Mouse (Mus musculus) CH12.LX (cell line): ENCODE results near the gene Psmd11. TPM values are rescaled to one million over a fixed set of nuclear protein-coding genes. Genes with fewer than 3 reads are reported as not detected.

Experiments used
- DNase-seq: peaks from one replicate; pipeline ENCODE4 v3.0.0-alpha.2; 2013; ENCODE audit errors: extremely low read depth
- H3K27ac ChIP-seq: 2 replicates; pipeline ENCODE4 v1.5.1; 2012; ENCODE audit warnings: low read depth, mild to moderate bottlenecking, control low read depth, moderate library complexity; ENCODE audit not compliant: insufficient read depth
- H3K27me3 ChIP-seq: replicated peaks from 2 replicates; pipeline ENCODE3; 2012; ENCODE audit warnings: inconsistent platforms
- H3K36me3 ChIP-seq, 2 experiments: replicated peaks in 1 of 2; 2 replicates each; pipeline versions ENCODE3 to v1.6.1; 2012; ENCODE audit warnings: inconsistent platforms in 1 of 2, low read length in 1 of 2, mild to moderate bottlenecking in 1 of 2, mixed read lengths in 1 of 2, moderate library complexity in 1 of 2; ENCODE audit not compliant: control insufficient read depth in 1 of 2, insufficient read depth in 1 of 2
- H3K4me1 ChIP-seq, 2 experiments: 2 replicates each; pipeline ENCODE4 v1.6.1; 2012; ENCODE audit warnings: inconsistent platforms in 1 of 2, moderate library complexity in 1 of 2; ENCODE audit not compliant: insufficient read depth in 2 of 2, control insufficient read depth in 1 of 2
- H3K4me2 ChIP-seq: 2 replicates; pipeline ENCODE4 v1.6.1; 2012; ENCODE audit warnings: low read depth, mild to moderate bottlenecking, control low read depth; ENCODE audit not compliant: poor library complexity, insufficient read depth, severe bottlenecking
- H3K4me3 ChIP-seq, 3 experiments: fragments of 150-350 bp in 1 of 3; sonication (generic) in 1 of 3; replicated peaks in 1 of 3; 2 replicates each; pipeline versions ENCODE3 to v1.5.1; 2011 to 2012; ENCODE audit warnings: low read depth in 2 of 3, low read length in 2 of 3, mild to moderate bottlenecking in 2 of 3, moderate library complexity in 2 of 3, control low read depth in 1 of 3, improper control_type of control experiment in 1 of 3, inconsistent platforms in 1 of 3, mixed read lengths in 1 of 3; ENCODE audit not compliant: poor library complexity in 1 of 3
- H3K79me2 ChIP-seq: replicated peaks from 2 replicates; pipeline ENCODE4 v1.6.1; 2012; ENCODE audit warnings: mild to moderate bottlenecking, moderate library complexity; ENCODE audit not compliant: control insufficient read depth, poor library complexity, insufficient read depth, severe bottlenecking; ENCODE audit errors: extremely low read depth
- H3K9ac ChIP-seq: 2 replicates; pipeline ENCODE4 v1.6.1; 2012; ENCODE audit warnings: low read depth, mild to moderate bottlenecking, control low read depth, moderate library complexity; ENCODE audit not compliant: insufficient read depth
- H3K9me3 ChIP-seq: replicated peaks from 2 replicates; pipeline ENCODE3; 2012; ENCODE audit warnings: low read length, inconsistent platforms, mixed read lengths
- BHLHE40 ChIP-seq: IDR thresholded peaks from 2 replicates; pipeline ENCODE4 v1.6.1; 2011; ENCODE audit warnings: mild to moderate bottlenecking, low read depth, low read length, improper control_type of control experiment
- CHD1 ChIP-seq: IDR thresholded peaks from 2 replicates; pipeline ENCODE4 v1.6.1; 2012; ENCODE audit warnings: low read depth, low read length, improper control_type of control experiment, inconsistent platforms
- CHD2 ChIP-seq: IDR thresholded peaks from 2 replicates; pipeline ENCODE4 v1.6.1; 2011; ENCODE audit warnings: low read length, improper control_type of control experiment
- CTCF ChIP-seq, 2 experiments: IDR thresholded peaks in 1 of 2; conservative IDR thresholded peaks in 1 of 2; 2 replicates each; pipeline ENCODE4 v1.5.1; 2011 to 2012; ENCODE audit warnings: low read depth in 2 of 2, low read length in 2 of 2, improper control_type of control experiment in 1 of 2, inconsistent platforms in 1 of 2, mild to moderate bottlenecking in 1 of 2, moderate library complexity in 1 of 2
- E2F4 ChIP-seq: IDR thresholded peaks from 2 replicates; pipeline ENCODE4 v1.6.1; 2011; ENCODE audit warnings: low read depth, low read length, improper control_type of control experiment; ENCODE audit not compliant: insufficient replicate concordance
- ELF1 ChIP-seq: IDR thresholded peaks from 2 replicates; pipeline ENCODE4 v1.6.1; 2014; ENCODE audit warnings: low read depth, mild to moderate bottlenecking, inconsistent platforms, low read length, improper control_type of control experiment
- EP300 ChIP-seq: IDR thresholded peaks from 2 replicates; pipeline ENCODE4 v1.6.1; 2011; ENCODE audit warnings: low read length, improper control_type of control experiment
- ETS1 ChIP-seq: conservative IDR thresholded peaks from 2 replicates; pipeline ENCODE4 v1.6.1; 2012; ENCODE audit warnings: low read depth, mild to moderate bottlenecking, inconsistent platforms, low read length, improper control_type of control experiment, moderate library complexity
- GABPA ChIP-seq: IDR thresholded peaks from 2 replicates; pipeline ENCODE4 v1.6.1; 2012; ENCODE audit warnings: low read depth, low read length, improper control_type of control experiment, inconsistent platforms; ENCODE audit not compliant: insufficient replicate concordance
- HCFC1 ChIP-seq: IDR thresholded peaks from 2 replicates; pipeline ENCODE4 v1.6.1; 2012; ENCODE audit warnings: low read depth, mild to moderate bottlenecking, inconsistent platforms, low read length, improper control_type of control experiment
- IRF4 ChIP-seq: IDR thresholded peaks from 2 replicates; pipeline ENCODE4 v1.6.1; 2014; ENCODE audit warnings: low read depth, mild to moderate bottlenecking, inconsistent platforms, low read length, improper control_type of control experiment
- JUN ChIP-seq: IDR thresholded peaks from 2 replicates; pipeline ENCODE4 v1.6.1; 2011; ENCODE audit warnings: low read depth, mild to moderate bottlenecking, low read length, improper control_type of control experiment, moderate library complexity; ENCODE audit not compliant: insufficient read depth
- JUND ChIP-seq: conservative IDR thresholded peaks from 2 replicates; pipeline ENCODE4 v1.6.1; 2011; ENCODE audit warnings: low read depth, low read length, improper control_type of control experiment
- KAT2A ChIP-seq: IDR thresholded peaks from 2 replicates; pipeline ENCODE4 v1.6.1; 2012; ENCODE audit warnings: low read length, improper control_type of control experiment, inconsistent platforms; ENCODE audit not compliant: insufficient replicate concordance
- MAFK ChIP-seq: IDR thresholded peaks from 2 replicates; pipeline ENCODE4 v1.6.1; 2011; ENCODE audit warnings: low read length, improper control_type of control experiment; ENCODE audit not compliant: insufficient replicate concordance
- MAX ChIP-seq: IDR thresholded peaks from 2 replicates; pipeline ENCODE4 v1.6.1; 2011; ENCODE audit warnings: low read length, improper control_type of control experiment
- MAZ ChIP-seq: IDR thresholded peaks from 2 replicates; pipeline ENCODE4 v1.6.1; 2012; ENCODE audit warnings: low read depth, mild to moderate bottlenecking, inconsistent platforms, low read length, improper control_type of control experiment, moderate library complexity
- MEF2A ChIP-seq: IDR thresholded peaks from 2 replicates; pipeline ENCODE4 v1.6.1; 2014; ENCODE audit warnings: low read depth, mild to moderate bottlenecking, inconsistent platforms, low read length, improper control_type of control experiment, borderline replicate concordance
- MXI1 ChIP-seq: IDR thresholded peaks from 2 replicates; pipeline ENCODE4 v1.6.1; 2011; ENCODE audit warnings: mild to moderate bottlenecking, low read depth, low read length, improper control_type of control experiment
- MYC ChIP-seq: IDR thresholded peaks from 2 replicates; pipeline ENCODE4 v1.6.1; 2011; ENCODE audit warnings: low read depth, mild to moderate bottlenecking, improper control_type of control experiment, low read length
- NELFE ChIP-seq: IDR thresholded peaks from 2 replicates; pipeline ENCODE4 v1.6.1; 2011; ENCODE audit warnings: low read depth, low read length, improper control_type of control experiment
- NRF1 ChIP-seq: IDR thresholded peaks from 2 replicates; pipeline ENCODE4 v1.6.1; 2014; ENCODE audit warnings: low read depth, mild to moderate bottlenecking, inconsistent platforms, low read length, improper control_type of control experiment, moderate library complexity
- PAX5 ChIP-seq: IDR thresholded peaks from 2 replicates; pipeline ENCODE4 v1.6.1; 2012; ENCODE audit warnings: low read length, inconsistent platforms, mixed read lengths
- POLR2A ChIP-seq: IDR thresholded peaks from 2 replicates; pipeline ENCODE4 v1.6.1; 2011; ENCODE audit warnings: low read depth, mild to moderate bottlenecking, improper control_type of control experiment, low read length
- POLR2AphosphoS2 ChIP-seq: IDR thresholded peaks from 2 replicates; pipeline ENCODE4 v1.6.1; 2011; ENCODE audit warnings: low read depth, low read length, improper control_type of control experiment
- RAD21 ChIP-seq: IDR thresholded peaks from 2 replicates; pipeline ENCODE4 v1.6.1; 2011; ENCODE audit warnings: low read depth, mild to moderate bottlenecking, low read length, improper control_type of control experiment, moderate library complexity
- RCOR1 ChIP-seq: conservative IDR thresholded peaks from 2 replicates; pipeline ENCODE4 v1.6.1; 2012; ENCODE audit warnings: low read depth, mild to moderate bottlenecking, inconsistent platforms, low read length, improper control_type of control experiment
- SIN3A ChIP-seq: IDR thresholded peaks from 2 replicates; pipeline ENCODE4 v1.6.1; 2012; ENCODE audit warnings: low read length, improper control_type of control experiment, inconsistent platforms
- SMC3 ChIP-seq: IDR thresholded peaks from 2 replicates; pipeline ENCODE4 v1.6.1; 2011; ENCODE audit warnings: low read depth, low read length, improper control_type of control experiment
- TBP ChIP-seq: conservative IDR thresholded peaks from 2 replicates; pipeline ENCODE4 v1.6.1; 2011; ENCODE audit warnings: low read depth, low read length, improper control_type of control experiment
- TCF12 ChIP-seq: IDR thresholded peaks from 2 replicates; pipeline ENCODE4 v1.6.1; 2014; ENCODE audit warnings: low read depth, mild to moderate bottlenecking, inconsistent platforms, low read length, improper control_type of control experiment
- UBTF ChIP-seq: IDR thresholded peaks from 2 replicates; pipeline ENCODE4 v1.6.1; 2012; ENCODE audit warnings: low read depth, mild to moderate bottlenecking, inconsistent platforms, low read length, improper control_type of control experiment, moderate library complexity
- USF1 ChIP-seq: IDR thresholded peaks from 2 replicates; pipeline ENCODE4 v1.6.1; 2014; ENCODE audit warnings: low read depth, mild to moderate bottlenecking, inconsistent platforms, low read length, improper control_type of control experiment
- USF2 ChIP-seq: conservative IDR thresholded peaks from 2 replicates; pipeline ENCODE4 v1.6.1; 2011; ENCODE audit warnings: low read depth, low read length, improper control_type of control experiment
- ZC3H11A ChIP-seq: IDR thresholded peaks from 2 replicates; pipeline ENCODE4 v1.6.1; 2012; ENCODE audit warnings: low read depth, mild to moderate bottlenecking, inconsistent platforms, low read length, improper control_type of control experiment
- ZKSCAN1 ChIP-seq: IDR thresholded peaks from 2 replicates; pipeline ENCODE4 v1.6.1; 2012; ENCODE audit warnings: low read depth, inconsistent platforms, low read length, improper control_type of control experiment, borderline replicate concordance
- ZMIZ1 ChIP-seq: IDR thresholded peaks from 2 replicates; pipeline ENCODE4 v1.6.1; 2012; ENCODE audit warnings: low read depth, mild to moderate bottlenecking, inconsistent platforms, low read length, improper control_type of control experiment
- ZNF384 ChIP-seq: IDR thresholded peaks from 2 replicates; pipeline ENCODE4 v1.6.1; 2012; ENCODE audit warnings: low read depth, low read length, improper control_type of control experiment, inconsistent platforms
- dilution Hi-C: fragments of 300-500 bp; cut with MboI; formaldehyde crosslinking; loops from 2 replicates; pipeline ENCODE4 v1.14.3; 2020; ENCODE audit warnings: low sequenced_read_pairs; ENCODE audit not compliant: extremely low pct_unique_long_range_greater_than_20kb, extremely low pct_ligation_motif_present
- in situ Hi-C: fragments of 300-500 bp; cut with MboI; formaldehyde crosslinking; loops from 3 replicates; pipeline ENCODE4 v1.14.3; 2019; ENCODE audit warnings: low sequenced_read_pairs, low pct_ligation_motif_present, low pct_unique_long_range_greater_than_20kb, mixed read lengths
- polyA plus RNA-seq: library from polyadenylated mRNA; unstranded; fragments of >175 nt; gene quantifications from 2 replicates; pipeline ENCODE4 v1.2.1, GENCODE M21; 2012; ENCODE audit warnings: low read depth; ENCODE audit not compliant: insufficient read length
- total RNA-seq, 2 experiments: library from RNA; depleted of rRNA; stranded (reverse); fragments of 300-350 nt in 1 of 2; fragments of >200 nt in 1 of 2; gene quantifications; 2 replicates each; pipeline ENCODE4 v1.2.3; 2012 to 2014

Gene Psmd11
- total and polyA plus RNA-seq, 3 experiments: 116 to 191 (median 141) TPM

- peak; percentile 35 for DNase-seq
- Histone ChIP-seq H3K9ac (no peak overlapping the region), H3K4me1 (peaks cover 44 to 62% of the 10 kb centered on the region in 2 experiments), H3K27me3 (no peaks in the 10 kb centered on the region), H3K4me2 (peak overlapping the region; percentile 32; the same call in 1 of the 2 replicates), H3K36me3 (no peaks in the 10 kb centered on the region), H3K9me3 (peaks cover 2% of the 10 kb centered on the region), H3K79me2 (no peaks in the 10 kb centered on the region), H3K27ac (peak overlapping the region; percentile 72; the same call in 1 of the 2 replicates), H3K4me3 (no peak overlapping the region)
- TF ChIP-seq CHD2 (0 out of 2 replicates have a peak, but pooled peaks have one; percentile 32), ELF1 (0 out of 2 replicates have a peak, but pooled peaks have one; percentile 22), CHD1 (no peak), EP300 (0 out of 2 replicates have a peak, but pooled peaks have one; percentile 31), CTCF (conservative IDR thresholded peaks at IDR 0.05 in 1 of 2, IDR thresholded peaks at IDR 0.05 in 1 of 2; ENCODE audit: low read depth in 2 of 2, low read length in 2 of 2) (no peak), PAX5 (no peak), E2F4 (no peak), MYC (no peak), ZKSCAN1 (no peak), ZC3H11A (no peak), JUND (no peak), JUN (no peak), USF2 (no peak), RCOR1 (no peak), NRF1 (no peak), MAFK (peak; percentile 56; the same call in 1 of the 2 replicates), MXI1 (no peak), SMC3 (no peak), HCFC1 (no peak), TBP (no peak), MAX (no peak), RAD21 (no peak), NELFE (no peak), ETS1 (peak; percentile 66), UBTF (no peak), POLR2AphosphoS2 (no peak), TCF12 (peak; percentile 49; the same call in 1 of the 2 replicates), POLR2A (no peak), IRF4 (peak; percentile 68), KAT2A (no peak), SIN3A (0 out of 2 replicates have a peak, but pooled peaks have one; percentile 47), MAZ (no peak), USF1 (no peak), ZNF384 (no peak), MEF2A (peak; percentile 73), GABPA (no peak), BHLHE40 (peak; percentile 55; the same call in 1 of the 2 replicates), ZMIZ1 (no peak)
- dilution Hi-C loops: no loop called here
- in situ Hi-C loops: no loop called here
Measured at GRCm38 (mm10) chr11:80496640-80497039, 68.2 kb downstream of the Psmd11 start.
